Mouse (Mus musculus) embryonic facial prominence, embryonic 14.5 days (tissue): ENCODE measurements at regions not wholly inside any gene's neighbourhood (a gene's known extent, or its start where the extent isn't known, plus 50 kb on each side); places are given as distances from the start of the nearest gene placed in this dataset.

Experiments
- ATAC-seq: fragments of 200-750 bp; cut with Nextera tagmentation; 2 replicates; pipeline ENCODE4 v1.8.0; 2017; ENCODE audit warnings: low read depth, moderate number of reproducible peaks, moderate TSS enrichment
- DNase-seq: peaks from one replicate; pipeline ENCODE4 v3.0.0-alpha.2; 2015; ENCODE audit warnings: low spot score
- H3K27ac ChIP-seq: fragments of 300-500 bp; sonication (generic); replicated peaks from 2 replicates; pipeline ENCODE4 v1.5.1; 2014; ENCODE audit warnings: low read depth, mild to moderate bottlenecking, low read length, moderate library complexity
- H3K27me3 ChIP-seq: fragments of 300-500 bp; sonication (generic); replicated peaks from 2 replicates; pipeline ENCODE4 v1.6.1; 2014; ENCODE audit warnings: low read length; ENCODE audit not compliant: control insufficient read depth, insufficient read depth
- H3K36me3 ChIP-seq: fragments of 300-500 bp; sonication (generic); 2 replicates; pipeline ENCODE4 v1.6.1; 2014; ENCODE audit warnings: low read length, mixed read lengths; ENCODE audit not compliant: control insufficient read depth, insufficient read depth
- H3K4me1 ChIP-seq: fragments of 300-500 bp; sonication (generic); 2 replicates; pipeline ENCODE4 v1.6.1; 2014; ENCODE audit warnings: antibody characterized with exemption, low read length; ENCODE audit not compliant: control insufficient read depth, insufficient read depth
- H3K4me2 ChIP-seq: fragments of 300-500 bp; sonication (generic); 2 replicates; pipeline ENCODE4 v1.6.1; 2014; ENCODE audit warnings: low read depth, mild to moderate bottlenecking, low read length, moderate library complexity, mixed read lengths
- H3K4me3 ChIP-seq: fragments of 300-500 bp; sonication (generic); 2 replicates; pipeline ENCODE4 v1.5.1; 2014; ENCODE audit warnings: low read depth, mild to moderate bottlenecking, low read length
- H3K9ac ChIP-seq: fragments of 300-500 bp; sonication (generic); 2 replicates; pipeline ENCODE4 v1.6.1; 2014; ENCODE audit warnings: low read depth, mild to moderate bottlenecking, low read length, moderate library complexity, mixed read lengths
- H3K9me3 ChIP-seq: fragments of 300-500 bp; sonication (generic); 2 replicates; pipeline ENCODE4 v1.6.1; 2016; ENCODE audit warnings: low read length; ENCODE audit not compliant: control insufficient read depth
- WGBS: fragments of 180-500 bp; shearing (Covaris S2); extraction: QIAGEN DNeasy Blood & Tissue Kit; methylation state at CpG from one replicate; pipeline ENCODE4 v1.1.7; 2014; 5-methylcytosine and 5-hydroxymethylcytosine counted together

DNA sequence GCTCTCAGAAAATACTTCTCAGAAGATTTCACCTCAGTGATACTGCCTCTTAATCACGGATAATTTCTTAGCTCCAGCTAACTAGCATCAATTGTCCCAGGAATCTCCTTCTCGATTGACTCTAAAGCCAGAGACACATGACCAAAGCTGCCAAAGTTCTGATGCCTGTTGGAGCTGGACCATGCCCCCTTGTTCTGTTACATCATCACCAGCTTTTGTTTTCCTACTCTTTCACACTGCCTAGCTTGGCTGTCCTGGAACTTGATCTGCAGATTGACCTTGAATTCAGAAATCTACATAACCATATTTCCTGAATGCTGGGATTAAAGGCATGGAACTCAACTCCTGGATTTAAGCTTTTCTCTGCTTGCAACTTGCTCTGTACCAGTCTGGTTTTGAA, 268.3 kb upstream of the Gcfc2 start:
- DNase-seq (no peak), ATAC-seq (no peak)
- Histone ChIP-seq H3K9ac (no peak overlapping the region), H3K27me3 (no peaks in the 10 kb centered on the region), H3K4me2 (no peak overlapping the region), H3K9me3 (no peaks in the 10 kb centered on the region), H3K4me3 (no peak overlapping the region), H3K4me1 (no peaks in the 10 kb centered on the region), H3K27ac (no peak overlapping the region), H3K36me3 (no peaks in the 10 kb centered on the region)
- WGBS, result 83% methylated on average over 2 of the region's 2 CpGs

DNA sequence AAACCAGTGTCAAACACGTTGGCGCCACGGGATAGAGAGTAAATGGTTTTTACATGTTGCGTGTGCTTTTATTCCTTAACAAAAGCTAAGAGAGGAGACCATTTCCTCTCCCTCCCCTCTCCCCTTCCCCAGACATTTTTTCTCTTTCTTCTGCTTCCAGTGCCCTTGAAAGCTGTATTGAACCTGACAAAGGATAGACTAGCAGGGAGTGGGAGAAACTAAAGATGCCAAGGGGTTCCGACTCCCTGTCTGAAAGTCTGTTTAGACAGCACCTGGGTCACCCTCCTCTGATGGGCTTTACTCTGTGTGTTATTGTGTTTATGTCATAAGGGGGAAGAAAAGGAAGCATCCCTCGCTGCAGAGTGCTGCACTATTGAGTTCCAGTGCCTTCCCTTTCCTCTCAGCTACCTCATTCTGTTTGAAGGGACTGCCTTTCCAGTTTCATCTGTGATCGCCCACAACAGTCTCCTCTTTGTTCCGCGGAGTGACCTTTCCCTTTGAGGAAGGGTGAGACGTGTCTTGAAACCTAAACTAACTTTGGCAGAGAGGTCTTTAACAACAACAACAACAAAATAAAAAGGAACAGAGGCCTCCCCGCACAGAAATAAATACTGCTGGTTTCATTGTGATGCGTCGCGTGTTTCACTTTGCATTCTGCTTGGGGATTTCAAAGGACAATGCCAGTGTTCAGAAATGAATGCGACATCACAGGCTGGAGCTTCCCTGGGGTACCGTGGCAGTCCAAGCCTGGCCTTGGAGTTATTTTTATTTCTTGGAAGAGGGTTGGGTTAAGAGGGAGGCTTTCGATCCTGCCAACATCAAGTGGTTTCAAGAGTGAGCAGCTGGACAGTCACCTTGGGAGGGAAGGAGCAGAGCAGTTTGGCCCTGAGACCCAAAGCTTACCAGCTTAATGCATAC, 262.7 kb upstream of the Gcfc2 start:
- H3K4me3 ChIP-seq, result no peak overlapping the region
- H3K27me3 ChIP-seq, result no peaks in the 10 kb centered on the region
- DNase-seq (no peak), ATAC-seq (no peak)
- WGBS, result 53% methylated on average over 17 of the region's 17 CpGs
- no peak overlapping the region for H3K27ac ChIP-seq
- H3K4me1 ChIP-seq, result no peaks in the 10 kb centered on the region
- no peaks in the 10 kb centered on the region for H3K36me3 ChIP-seq
- H3K9ac ChIP-seq, result no peak overlapping the region
- no peaks in the 10 kb centered on the region for H3K9me3 ChIP-seq
- H3K4me2 ChIP-seq, result no peak overlapping the region

DNA sequence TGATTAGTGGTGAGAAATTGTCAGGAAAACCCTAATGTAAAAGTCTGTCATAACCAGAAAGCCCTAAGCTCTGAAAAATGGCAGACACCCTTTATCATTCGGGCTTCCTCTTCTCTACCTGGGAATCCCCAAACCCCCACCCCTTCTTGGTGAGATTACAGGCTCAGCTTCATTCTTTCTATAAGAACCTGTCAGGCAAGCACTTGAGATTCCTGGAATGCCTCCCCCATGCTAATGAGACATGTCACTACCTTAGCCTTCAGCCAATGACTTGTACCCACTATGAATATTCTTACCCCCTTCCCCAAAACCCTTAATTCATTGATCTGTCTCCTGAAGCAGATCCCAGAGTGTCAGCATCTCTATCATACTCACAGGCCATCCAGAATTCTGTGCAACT, 254.5 kb upstream of the Gcfc2 start:
- WGBS, result 81% methylated on average over 1 of the region's 1 CpGs
- H3K36me3 ChIP-seq, result no peaks in the 10 kb centered on the region
- no peak overlapping the region for H3K4me2 ChIP-seq
- no peaks in the 10 kb centered on the region for H3K4me1 ChIP-seq
- H3K27me3 ChIP-seq, result no peaks in the 10 kb centered on the region
- no peak for ATAC-seq
- no peak overlapping the region for H3K9ac ChIP-seq
- no peaks in the 10 kb centered on the region for H3K9me3 ChIP-seq
- no peak overlapping the region for H3K4me3 ChIP-seq
- no peak for DNase-seq
- H3K27ac ChIP-seq, result no peak overlapping the region

DNA sequence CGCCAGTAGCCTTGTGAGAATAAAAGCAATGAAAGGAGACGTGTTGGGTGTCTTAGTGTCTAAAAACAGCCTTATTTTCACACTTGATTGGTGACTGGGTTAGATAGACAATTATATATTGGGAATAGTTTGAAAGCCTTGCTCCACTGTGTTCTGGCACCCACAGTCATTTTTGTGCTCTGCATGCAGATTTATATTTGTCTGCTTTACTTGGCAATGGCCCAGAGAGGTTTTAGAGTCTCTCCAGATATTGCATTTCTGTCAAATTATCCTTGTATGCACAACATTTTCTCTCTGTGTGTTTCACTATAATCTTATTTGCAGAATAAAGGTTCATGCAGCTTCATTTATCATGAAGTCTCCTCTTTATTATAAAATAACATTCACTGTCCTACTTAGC, 250.2 kb upstream of the Gcfc2 start:
- no peaks in the 10 kb centered on the region for H3K27me3 ChIP-seq
- H3K27ac ChIP-seq, result no peak overlapping the region
- no peaks in the 10 kb centered on the region for H3K4me1 ChIP-seq
- DNase-seq (peak; percentile 34), ATAC-seq (no peak)
- H3K4me3 ChIP-seq, result no peak overlapping the region
- 72% methylated on average over 2 of the region's 2 CpGs for WGBS
- no peak overlapping the region for H3K9ac ChIP-seq
- no peaks in the 10 kb centered on the region for H3K9me3 ChIP-seq
- no peaks in the 10 kb centered on the region for H3K36me3 ChIP-seq
- no peak overlapping the region for H3K4me2 ChIP-seq

DNA sequence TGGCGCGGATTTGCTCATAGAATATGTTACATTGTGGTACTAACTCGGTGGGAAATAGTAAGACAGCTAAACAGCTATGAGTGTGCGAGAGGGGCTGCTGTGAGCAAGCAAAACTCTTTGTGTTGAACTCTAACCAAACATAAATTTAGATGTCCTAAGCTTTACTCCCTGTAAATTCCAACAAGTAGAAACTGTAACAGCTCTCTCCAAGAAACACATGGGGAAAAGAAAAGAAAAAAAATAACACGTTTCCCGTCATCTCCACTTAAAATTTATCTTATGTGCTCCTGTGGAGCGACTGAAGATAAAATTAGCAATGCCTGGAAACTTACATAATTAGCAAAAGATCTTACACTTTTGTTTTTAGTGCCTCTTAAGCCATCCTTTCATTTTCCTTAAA, 226.2 kb upstream of the Gcfc2 start:
- no peaks in the 10 kb centered on the region for H3K36me3 ChIP-seq
- no peak for DNase-seq

DNA sequence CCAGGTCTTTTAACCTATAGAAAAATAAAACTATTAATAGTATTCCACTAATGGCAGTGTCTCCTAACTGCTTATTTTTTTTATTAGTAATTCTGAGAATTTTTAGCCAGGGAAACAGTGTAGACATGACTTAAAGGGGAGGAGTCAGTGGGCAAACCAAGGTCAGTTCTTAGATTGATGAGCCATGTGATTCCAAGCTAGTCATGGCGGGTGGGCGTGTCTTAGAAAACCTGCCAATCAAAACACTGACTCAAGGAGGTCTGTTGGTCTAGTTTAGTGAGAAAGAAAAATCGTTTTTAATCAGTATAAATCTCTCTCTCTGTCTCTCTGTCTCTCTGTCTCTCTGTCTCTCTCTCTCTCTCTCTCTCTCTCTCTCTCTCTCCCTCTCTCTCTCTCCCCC, 225.3 kb upstream of the Gcfc2 start:
- DNase-seq (no peak), ATAC-seq (no peak)
- Histone ChIP-seq H3K4me3 (no peak overlapping the region), H3K9ac (no peak overlapping the region), H3K4me1 (no peaks in the 10 kb centered on the region), H3K36me3 (no peaks in the 10 kb centered on the region), H3K27ac (no peak overlapping the region), H3K9me3 (no peaks in the 10 kb centered on the region), H3K27me3 (no peaks in the 10 kb centered on the region), H3K4me2 (no peak overlapping the region)
- 82% methylated on average over 3 of the region's 3 CpGs for WGBS

More for the DNA sequence above, 226.2 kb upstream of the Gcfc2 start:
- Histone ChIP-seq H3K4me3 (no peak overlapping the region), H3K4me2 (no peak overlapping the region), H3K27ac (no peak overlapping the region), H3K4me1 (no peaks in the 10 kb centered on the region), H3K9me3 (no peaks in the 10 kb centered on the region), H3K9ac (no peak overlapping the region), H3K27me3 (no peaks in the 10 kb centered on the region)
- no peak for ATAC-seq
- WGBS, result 87% methylated on average over 7 of the region's 7 CpGs

DNA sequence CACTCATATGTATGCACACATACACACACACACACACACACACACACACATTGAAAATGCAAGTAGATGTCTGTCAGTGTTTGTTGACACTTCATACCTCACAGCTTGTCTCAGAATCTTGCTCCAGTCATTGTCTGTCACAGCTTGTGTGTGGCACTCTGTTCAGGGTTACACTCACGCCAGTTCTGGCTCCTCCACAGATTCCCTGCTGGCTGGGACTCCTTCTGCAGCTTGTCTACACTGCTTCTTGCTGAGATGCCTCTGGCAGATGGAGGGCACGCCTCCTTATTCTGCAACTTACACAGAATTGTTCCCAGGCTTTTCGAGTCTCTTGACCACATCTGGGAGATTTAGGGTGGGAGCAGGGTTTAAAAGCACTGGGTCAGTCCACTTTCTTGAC, 208.6 kb upstream of the Gcfc2 start:
- H3K9ac ChIP-seq, result no peak overlapping the region
- no peak overlapping the region for H3K4me3 ChIP-seq
- H3K4me2 ChIP-seq, result no peak overlapping the region
- no peaks in the 10 kb centered on the region for H3K27me3 ChIP-seq
- no peaks in the 10 kb centered on the region for H3K36me3 ChIP-seq
- H3K27ac ChIP-seq, result no peak overlapping the region
- peaks cover 12% of the 10 kb centered on the region; the same call in 1 of the 2 replicates for H3K4me1 ChIP-seq
- ATAC-seq (no peak), DNase-seq (no peak)
- 45% methylated on average over 3 of the region's 3 CpGs for WGBS
- no peaks in the 10 kb centered on the region for H3K9me3 ChIP-seq

DNA sequence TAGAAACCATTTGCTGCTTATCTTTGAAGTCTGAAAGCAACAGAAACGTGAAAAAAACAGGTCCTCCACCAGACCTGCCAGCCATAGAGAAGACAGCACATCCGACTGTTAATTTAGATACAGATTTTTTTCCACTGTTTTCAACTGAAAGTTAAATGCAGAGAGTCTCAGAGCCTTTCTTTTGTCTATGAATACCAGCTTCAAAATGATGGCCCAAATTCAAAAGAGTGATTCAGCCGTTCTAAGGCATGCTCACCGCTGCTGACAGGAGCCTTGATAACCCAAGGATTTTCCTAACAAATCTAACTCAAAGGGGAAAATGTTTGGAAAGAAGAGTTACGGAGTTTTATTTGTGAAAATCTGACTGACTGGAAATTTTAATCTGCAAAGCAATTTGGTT, 207.1 kb upstream of the Gcfc2 start:
- ATAC-seq (no peak), DNase-seq (peak; percentile 20)
- WGBS, result 57% methylated on average over 5 of the region's 5 CpGs
- Histone ChIP-seq H3K9me3 (no peaks in the 10 kb centered on the region), H3K36me3 (no peaks in the 10 kb centered on the region), H3K27me3 (no peaks in the 10 kb centered on the region), H3K4me2 (no peak overlapping the region), H3K9ac (no peak overlapping the region), H3K4me1 (peaks cover 12% of the 10 kb centered on the region; the same call in 1 of the 2 replicates), H3K4me3 (no peak overlapping the region), H3K27ac (0 out of 2 replicates have a peak overlapping the region, but pooled peaks have one; percentile 33)
